Mouse (Mus musculus): Measurements from ENCODE around the gene Tcf7l2.
A peak's percentile ranks its signal among the peaks of the same experiment; 100 is the strongest.

Tcf7l2 gene

GRCm38 (mm10) chr19:55836930-55837687, 95.5 kb downstream of the Tcf7l2 start:
- DNase-seq, result no peak

DNA sequence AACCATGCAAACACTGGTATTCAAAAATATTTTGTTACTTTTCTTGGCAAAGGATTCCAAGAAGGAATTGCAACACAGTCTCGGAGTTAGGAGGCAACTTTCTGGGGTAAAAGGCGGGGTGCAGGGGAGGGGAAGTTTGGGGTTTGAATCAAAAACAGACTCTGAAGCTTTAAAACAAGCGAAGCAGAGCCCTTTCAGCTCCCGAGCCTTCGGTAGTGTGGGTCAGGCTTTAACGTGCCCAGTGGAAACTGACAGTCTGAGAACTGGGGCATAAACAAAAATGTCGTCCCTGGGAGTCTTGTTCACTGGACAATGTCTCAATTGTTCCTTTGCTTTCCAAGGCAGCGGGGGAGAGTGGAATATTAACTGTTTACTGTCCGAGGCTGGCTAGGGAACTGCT, 96.3 kb downstream of the Tcf7l2 start:
- DNase-seq, result peak; percentile 60

GRCm38 (mm10) chr19:55838389-55839035, 96.9 kb downstream of the Tcf7l2 start:
- DNase-seq, result no peak

DNA sequence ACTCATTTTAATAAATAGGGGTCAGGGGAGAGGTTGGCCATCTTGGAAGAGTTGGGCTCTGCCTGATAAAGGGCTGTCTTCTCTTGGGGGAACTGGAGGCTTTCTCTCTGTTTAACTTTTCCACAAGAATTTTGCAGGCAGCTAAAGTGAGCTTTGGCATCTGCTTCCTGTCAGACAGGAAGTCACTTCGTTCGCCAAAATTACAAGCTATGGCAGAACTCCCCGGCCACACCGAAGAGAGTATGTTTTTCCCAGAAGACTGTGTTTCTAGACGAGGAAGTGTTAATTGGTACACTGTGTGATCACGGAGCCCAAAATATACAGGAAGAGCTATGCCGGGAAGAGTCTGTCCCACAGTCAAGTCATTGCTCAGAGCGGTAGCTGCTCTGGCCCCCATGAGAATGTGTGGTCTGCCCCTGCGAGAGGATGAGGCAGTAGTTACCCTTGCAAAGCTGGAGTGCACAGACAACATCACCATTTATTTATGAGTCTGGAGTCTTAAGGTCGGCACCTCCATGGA, 97.5 kb downstream of the Tcf7l2 start:
- DNase-seq, result peak; percentile 45

GRCm38 (mm10) chr19:55840499-55841121, 99.0 kb downstream of the Tcf7l2 start:
- peak; percentile 21 for DNase-seq

GRCm38 (mm10) chr19:55842046-55842445, 100.4 kb downstream of the Tcf7l2 start:
- DNase-seq, result no peak

- no peak for DNase-seq
These were observed 101.7 kb downstream of the Tcf7l2 start for GRCm38 (mm10) chr19:55843111-55843887.

- no peak for DNase-seq
These were observed 104.1 kb downstream of the Tcf7l2 start for GRCm38 (mm10) chr19:55845702-55846101.

DNA sequence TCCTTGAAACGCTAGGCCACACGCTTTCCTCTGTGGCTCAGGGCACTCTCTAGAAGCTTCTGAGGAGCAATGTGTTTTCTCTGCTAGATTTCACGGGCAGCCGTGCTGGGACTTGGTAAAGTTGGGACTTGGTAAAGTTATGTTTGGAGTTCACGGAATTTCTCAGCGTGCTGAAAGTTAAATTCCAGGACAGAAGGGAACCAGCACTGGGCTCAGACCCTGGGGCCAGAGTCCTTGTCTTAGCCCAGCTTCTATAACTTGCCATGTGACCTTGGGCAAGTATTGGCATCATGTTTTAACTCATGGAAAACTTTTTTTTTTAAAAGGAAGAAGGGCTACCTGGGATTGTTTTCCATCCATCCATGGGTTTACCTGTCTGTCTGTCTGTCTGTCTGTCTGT, 104.6 kb downstream of the Tcf7l2 start:
- no peak for DNase-seq

DNA sequence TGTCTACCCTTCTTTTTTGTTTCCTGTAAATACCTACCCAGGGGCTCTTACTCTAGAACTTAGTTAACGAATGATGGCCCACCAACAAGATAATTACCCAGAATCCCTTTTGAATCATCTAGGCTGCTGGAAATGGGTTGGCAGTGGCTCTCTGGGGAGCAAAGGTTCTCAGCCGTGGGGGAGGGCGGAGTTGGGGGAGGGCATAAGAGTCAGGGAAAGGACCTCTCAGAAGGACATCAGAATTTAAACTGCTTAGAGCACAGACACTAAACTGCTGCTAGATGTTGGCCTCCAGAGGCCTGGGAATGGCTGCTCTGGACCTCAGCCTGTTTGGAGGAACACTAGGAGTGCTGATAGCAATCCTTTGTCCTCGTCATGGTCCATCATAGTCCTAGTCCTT, 105.4 kb downstream of the Tcf7l2 start:
- DNase-seq, result no peak

- DNase-seq, result no peak
These were observed 108.9 kb downstream of the Tcf7l2 start for GRCm38 (mm10) chr19:55850402-55851078.

GRCm38 (mm10) chr19:55851498-55852324, 110.1 kb downstream of the Tcf7l2 start:
- DNase-seq, result peak; percentile 47

DNA sequence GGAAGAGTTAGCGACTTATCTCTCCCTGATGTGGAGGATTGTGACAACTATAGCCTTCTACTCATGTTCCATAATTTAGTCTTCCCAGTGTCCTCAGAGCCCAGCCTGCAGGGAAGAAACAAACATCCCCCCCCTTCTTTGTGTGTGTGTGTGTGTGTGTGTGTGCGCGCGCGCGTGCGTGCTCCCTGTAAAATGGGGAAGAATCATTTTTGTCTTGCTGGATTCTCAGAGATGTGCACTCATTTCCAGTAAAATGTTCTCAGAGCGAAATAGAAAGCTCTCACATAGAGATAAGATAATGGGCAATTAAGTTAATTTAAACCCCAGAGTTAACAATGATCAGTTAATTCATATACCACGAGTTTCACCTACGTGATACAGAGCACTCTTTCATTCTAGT, 112.8 kb downstream of the Tcf7l2 start:
- no peak for DNase-seq

DNA sequence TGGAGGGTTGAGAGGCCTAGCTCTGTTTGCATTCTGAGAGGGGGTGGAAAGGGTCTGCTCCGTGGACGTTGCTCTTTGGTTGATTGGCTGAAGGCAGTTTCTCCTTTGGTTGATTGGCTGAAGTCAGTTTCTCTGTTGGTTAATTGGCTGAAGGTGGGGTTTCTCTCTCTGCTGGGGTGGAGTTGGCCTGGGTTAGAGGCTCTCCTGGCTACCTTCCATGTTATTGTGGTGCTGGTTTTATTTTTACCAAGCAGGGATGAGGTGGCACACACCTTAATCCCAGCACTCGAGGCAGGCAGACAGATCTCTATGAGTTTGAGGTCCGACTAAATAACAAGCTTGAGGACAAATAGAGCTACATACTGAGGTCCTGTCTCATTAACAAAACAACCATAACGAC, 114.0 kb downstream of the Tcf7l2 start:
- no peak for DNase-seq

- DNase-seq, result no peak
These were observed 115.7 kb downstream of the Tcf7l2 start for GRCm38 (mm10) chr19:55857328-55857727.

DNA sequence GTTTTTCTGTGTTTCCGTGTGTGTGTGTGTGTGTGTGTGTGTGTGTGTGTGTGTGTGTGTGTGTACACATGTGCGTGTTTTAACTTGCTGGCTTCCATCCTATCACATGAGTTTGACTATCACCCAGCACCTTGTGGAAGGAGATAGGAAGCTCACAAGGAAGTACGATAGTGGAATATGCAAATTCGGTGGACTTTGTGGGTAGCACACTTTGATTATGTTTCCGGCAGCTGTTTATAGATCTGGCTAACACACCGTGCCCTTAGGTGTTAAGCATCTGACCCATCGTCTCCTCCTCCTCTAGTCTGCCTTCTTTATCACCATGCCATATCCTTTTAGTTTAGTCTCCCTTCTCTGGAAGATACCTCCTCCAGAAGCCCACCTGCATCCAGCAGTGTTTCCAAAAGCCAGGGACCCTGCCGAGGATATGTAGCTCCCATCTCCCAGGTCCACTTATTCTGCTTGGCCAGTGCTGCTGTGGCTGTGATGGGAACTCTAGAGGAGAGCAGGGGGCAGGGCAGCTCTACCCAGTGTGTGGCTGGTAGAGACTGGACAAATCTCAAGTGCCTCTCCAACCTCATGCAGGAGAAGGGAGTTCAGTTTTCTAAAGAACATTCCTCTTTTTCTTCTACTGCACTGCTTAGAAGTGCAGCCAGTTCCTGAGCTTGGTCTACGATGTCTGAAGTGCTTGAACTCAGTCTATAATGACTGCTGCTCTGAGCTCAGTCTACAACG, 118.6 kb downstream of the Tcf7l2 start:
- DNase-seq, result peak; percentile 25

DNA sequence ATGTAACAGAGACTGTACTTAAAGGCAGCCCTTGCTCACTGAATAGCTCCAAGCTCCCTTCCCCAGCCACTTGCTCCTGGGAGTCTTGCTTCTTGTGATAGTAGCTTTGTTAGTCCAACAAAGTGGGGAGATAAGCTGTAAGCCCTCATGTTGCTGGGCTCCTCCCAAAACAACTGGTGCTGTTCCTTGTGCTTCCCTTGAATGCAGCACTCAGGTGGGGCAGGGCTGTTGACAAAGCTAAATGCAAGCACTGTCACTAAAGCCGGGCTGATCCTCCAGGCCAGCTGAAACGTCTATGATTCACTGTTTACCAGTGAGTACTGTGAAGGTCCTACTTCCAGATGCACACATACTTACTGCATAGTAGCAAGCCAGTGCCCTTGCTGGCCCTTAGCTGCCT, 120.1 kb downstream of the Tcf7l2 start:
- DNase-seq, result no peak

DNA sequence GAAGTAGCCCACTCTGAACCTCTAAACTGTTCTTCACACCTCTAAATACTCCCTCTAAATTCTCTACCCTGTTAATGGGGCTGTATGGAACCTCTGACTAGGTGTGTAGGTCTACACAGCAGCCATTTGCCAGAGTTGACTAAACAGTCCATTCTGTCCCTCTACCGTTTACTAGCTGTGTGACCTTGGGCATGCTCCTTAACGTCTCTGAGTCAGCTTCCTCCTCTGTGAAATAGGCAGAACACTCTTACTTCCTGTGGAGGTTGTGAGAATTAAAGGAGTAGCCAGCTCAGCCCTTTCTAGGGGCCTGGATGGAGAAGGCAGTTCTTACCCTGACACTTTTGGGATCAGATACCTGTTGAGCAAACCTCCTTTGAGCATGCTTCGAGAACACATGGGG, 120.9 kb downstream of the Tcf7l2 start:
- DNase-seq, result no peak

DNA sequence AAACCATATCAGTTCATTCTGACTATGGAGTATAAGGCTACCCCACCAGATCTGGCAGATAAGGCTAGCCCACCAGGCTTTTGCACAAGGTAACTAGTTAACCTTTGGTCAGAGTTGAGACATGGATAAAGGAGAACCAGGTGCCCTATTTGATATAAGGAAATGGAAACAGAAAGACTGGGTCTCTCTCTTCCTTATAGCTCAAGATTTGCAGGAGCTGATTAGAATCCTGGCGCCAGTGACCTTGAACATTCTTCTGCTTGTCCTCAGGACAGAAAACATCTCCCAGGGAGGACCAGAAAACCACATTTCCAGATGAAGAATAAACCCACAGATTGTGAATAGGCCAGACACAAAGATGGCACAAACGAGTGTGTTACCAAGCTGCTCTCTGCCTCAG, 123.4 kb downstream of the Tcf7l2 start:
- no peak for DNase-seq

DNA sequence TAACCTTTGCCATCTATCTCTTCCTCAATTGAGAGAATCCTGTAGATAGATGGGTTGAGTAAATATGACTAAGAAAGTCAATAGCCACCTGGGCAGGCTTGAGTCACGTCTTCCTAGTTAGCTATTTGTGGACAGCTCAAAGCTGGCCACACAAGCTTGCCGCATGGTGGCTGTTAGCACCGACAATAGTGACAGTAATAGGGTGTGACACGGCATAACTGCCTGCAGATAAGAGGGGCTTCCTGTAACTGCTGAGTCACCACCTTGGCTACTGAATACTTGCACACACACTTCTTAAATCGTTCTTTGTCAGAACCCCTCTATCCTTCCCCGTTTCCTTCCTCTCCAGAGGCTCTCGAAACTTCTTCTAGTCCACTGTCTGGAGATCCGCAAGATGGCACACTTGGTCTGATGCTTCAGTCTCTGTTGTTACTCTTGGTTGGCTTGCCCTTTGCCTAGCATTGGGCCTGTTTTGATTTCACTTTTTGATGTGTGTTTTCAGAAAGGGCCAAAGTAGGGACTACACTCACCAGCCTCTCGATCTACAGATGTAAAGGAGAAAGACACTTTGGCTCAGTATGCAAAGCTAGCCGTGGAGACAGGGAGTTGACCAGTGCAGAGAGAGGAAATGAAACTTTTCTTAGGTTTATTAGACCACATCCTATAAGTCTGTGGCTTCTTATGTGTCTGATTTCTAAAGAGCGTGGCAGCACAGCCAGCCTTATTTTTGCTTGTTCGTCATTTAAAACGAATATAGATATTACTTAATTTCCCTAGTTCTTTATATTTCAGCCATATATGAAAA, 124.4 kb downstream of the Tcf7l2 start:
- DNase-seq, result peak; percentile 31
